Mouse (Mus musculus) midbrain, embryonic 12.5 days (tissue): ENCODE measurements around the gene Nxpe2. TPM values are rescaled to one million over a fixed set of nuclear protein-coding genes. Genes with fewer than 3 reads are reported as not detected.
"Not testable (repeated sequence)": the region's sequence is repeated elsewhere in the genome, so short reads cannot be mapped to it uniquely, and the experiment has no call there.

Experiments used
- ATAC-seq: fragments of 200-750 bp; cut with Nextera tagmentation; 2 replicates; pipeline ENCODE4 v1.8.0; 2017; ENCODE audit warnings: low read depth, moderate TSS enrichment, moderate library complexity; ENCODE audit not compliant: low FRiP score
- H3K27ac ChIP-seq: fragments of 300-500 bp; sonication (generic); replicated peaks from 2 replicates; pipeline ENCODE4 v1.5.1; 2016; ENCODE audit warnings: mild to moderate bottlenecking
- H3K27me3 ChIP-seq: fragments of 300-500 bp; sonication (generic); 2 replicates; pipeline ENCODE4 v1.6.1; 2016; ENCODE audit warnings: mild to moderate bottlenecking
- H3K36me3 ChIP-seq: fragments of 300-500 bp; sonication (generic); 2 replicates; pipeline ENCODE4 v1.6.1; 2016
- H3K4me1 ChIP-seq: fragments of 300-500 bp; sonication (generic); 2 replicates; pipeline ENCODE4 v1.6.1; 2016
- H3K4me2 ChIP-seq: fragments of 300-500 bp; sonication (generic); replicated peaks from 2 replicates; pipeline ENCODE4 v1.6.1; 2016; ENCODE audit warnings: mild to moderate bottlenecking, moderate library complexity
- H3K4me3 ChIP-seq: fragments of 300-500 bp; sonication (generic); 2 replicates; pipeline ENCODE4 v1.5.1; 2016; ENCODE audit warnings: mild to moderate bottlenecking
- H3K9ac ChIP-seq: fragments of 300-500 bp; sonication (generic); replicated peaks from 2 replicates; pipeline ENCODE4 v1.6.1; 2016; ENCODE audit warnings: mild to moderate bottlenecking, moderate library complexity
- H3K9me3 ChIP-seq: fragments of 300-500 bp; sonication (generic); 2 replicates; pipeline ENCODE4 v1.6.1; 2016; ENCODE audit warnings: mild to moderate bottlenecking
- WGBS: fragments of 180-500 bp; shearing (Covaris S2); methylation state at CpG from one replicate; pipeline ENCODE4 v1.1.7; 2016; 5-methylcytosine and 5-hydroxymethylcytosine counted together
- polyA plus RNA-seq: library from polyadenylated mRNA; unstranded; fragments of >200 nt; fragmentation: Nextera tagmentation; extraction: Ambion mirVana; gene quantifications from 2 replicates; pipeline ENCODE4 v1.2.1, GENCODE M21; 2016

The Nxpe2 gene
- polyA plus RNA-seq, 1 experiment from 2014 or later, result 0.54 TPM

GRCm38 (mm10) chr9:48345456-48345855 lies 7.8 kb downstream of the Nxpe2 start:
- WGBS, result 86% methylated on average over 9 of the region's 9 CpGs
- Histone ChIP-seq H3K9ac (no peak overlapping the region), H3K27ac (no peak overlapping the region)

GRCm38 (mm10) chr9:48340708-48341380 lies 12.4 kb downstream of the Nxpe2 start:
- Histone ChIP-seq H3K4me3 (no peak overlapping the region), H3K4me2 (no peak overlapping the region), H3K4me1 (0 out of 2 replicates have a peak, but pooled peaks cover 4% of the 10 kb centered on the region), H3K27ac (no peak overlapping the region), H3K9me3 (no peaks in the 10 kb centered on the region), H3K27me3 (no peaks in the 10 kb centered on the region), H3K9ac (no peak overlapping the region), H3K36me3 (no peaks in the 10 kb centered on the region)
- 86% methylated on average over 10 of the region's 10 CpGs for WGBS
- no peak for ATAC-seq

More at GRCm38 (mm10) chr9:48345456-48345855, 7.8 kb downstream of the Nxpe2 start:
- no peaks in the 10 kb centered on the region for H3K36me3 ChIP-seq
- H3K4me3 ChIP-seq, result no peak overlapping the region
- no peak overlapping the region for H3K4me2 ChIP-seq
- no peaks in the 10 kb centered on the region for H3K9me3 ChIP-seq
- ATAC-seq, result no peak
- no peaks in the 10 kb centered on the region for H3K27me3 ChIP-seq
- H3K4me1 ChIP-seq, result no peaks in the 10 kb centered on the region

GRCm38 (mm10) chr9:48339563-48339962 lies 13.7 kb downstream of the Nxpe2 start:
- WGBS, result 59% methylated on average over 5 of the region's 5 CpGs
- Histone ChIP-seq H3K36me3 (no peaks in the 10 kb centered on the region), H3K4me1 (0 out of 2 replicates have a peak, but pooled peaks cover 4% of the 10 kb centered on the region), H3K27me3 (no peaks in the 10 kb centered on the region), H3K27ac (no peak overlapping the region), H3K4me2 (no peak overlapping the region), H3K9ac (no peak overlapping the region), H3K9me3 (no peaks in the 10 kb centered on the region), H3K4me3 (no peak overlapping the region)
- ATAC-seq, result no peak

- no peak for ATAC-seq
- Histone ChIP-seq H3K4me2 (no peak overlapping the region), H3K4me3 (no peak overlapping the region), H3K36me3 (no peaks in the 10 kb centered on the region), H3K9me3 (no peaks in the 10 kb centered on the region), H3K27me3 (no peaks in the 10 kb centered on the region), H3K9ac (no peak overlapping the region), H3K4me1 (0 out of 2 replicates have a peak, but pooled peaks cover 4% of the 10 kb centered on the region), H3K27ac (no peak overlapping the region)
- 83% methylated on average over 4 of the region's 4 CpGs for WGBS
Observed at GRCm38 (mm10) chr9:48338783-48339455, 14.3 kb downstream of the Nxpe2 start.

- H3K27me3 ChIP-seq, result no peaks in the 10 kb centered on the region
- H3K36me3 ChIP-seq, result no peaks in the 10 kb centered on the region
- no peak overlapping the region for H3K4me3 ChIP-seq
- 94% methylated on average over 7 of the region's 7 CpGs for WGBS
- no peak overlapping the region for H3K27ac ChIP-seq
- no peak overlapping the region for H3K9ac ChIP-seq
- H3K4me1 ChIP-seq, result no peaks in the 10 kb centered on the region
- ATAC-seq, result no peak
- H3K9me3 ChIP-seq, result no peaks in the 10 kb centered on the region
- H3K4me2 ChIP-seq, result no peak overlapping the region
Observed at GRCm38 (mm10) chr9:48329597-48329996, 23.7 kb downstream of the Nxpe2 start.

GRCm38 (mm10) chr9:48326338-48326737 lies 26.9 kb downstream of the Nxpe2 start:
- ATAC-seq, result no peak
- Histone ChIP-seq H3K4me1 (no peaks in the 10 kb centered on the region; the same call in 1 of the 2 replicates), H3K27me3 (no peaks in the 10 kb centered on the region), H3K9me3 (no peaks in the 10 kb centered on the region), H3K36me3 (no peaks in the 10 kb centered on the region), H3K27ac (no peak overlapping the region), H3K9ac (no peak overlapping the region), H3K4me3 (no peak overlapping the region), H3K4me2 (no peak overlapping the region)
- 92% methylated on average over 9 of the region's 9 CpGs for WGBS

GRCm38 (mm10) chr9:48315825-48316224 lies 37.4 kb downstream of the Nxpe2 start:
- 92% methylated on average over 1 of the region's 1 CpGs for WGBS
- H3K4me2 ChIP-seq, result no peak overlapping the region
- no peaks in the 10 kb centered on the region for H3K9me3 ChIP-seq
- H3K4me1 ChIP-seq, result peaks cover 5% of the 10 kb centered on the region
- H3K27ac ChIP-seq, result no peak overlapping the region
- no peaks in the 10 kb centered on the region for H3K36me3 ChIP-seq
- no peaks in the 10 kb centered on the region for H3K27me3 ChIP-seq
- no peak overlapping the region for H3K9ac ChIP-seq
- no peak overlapping the region for H3K4me3 ChIP-seq
- ATAC-seq, result no peak

GRCm38 (mm10) chr9:48314194-48314593 lies 39.1 kb downstream of the Nxpe2 start:
- H3K4me1 ChIP-seq, result peaks cover 5% of the 10 kb centered on the region
- no peak overlapping the region for H3K4me2 ChIP-seq
- 14% methylated on average over 3 of the region's 3 CpGs for WGBS
- no peaks in the 10 kb centered on the region for H3K27me3 ChIP-seq
- H3K9me3 ChIP-seq, result no peaks in the 10 kb centered on the region
- no peak for ATAC-seq
- H3K36me3 ChIP-seq, result no peaks in the 10 kb centered on the region
- H3K4me3 ChIP-seq, result no peak overlapping the region
- H3K27ac ChIP-seq, result peak overlapping the region; percentile 35
- H3K9ac ChIP-seq, result no peak overlapping the region

GRCm38 (mm10) chr9:48311241-48311640 lies 42.0 kb downstream of the Nxpe2 start:
- Histone ChIP-seq H3K4me3 (no peak overlapping the region), H3K4me1 (peaks cover 5% of the 10 kb centered on the region), H3K4me2 (no peak overlapping the region), H3K27ac (no peak overlapping the region), H3K9me3 (no peaks in the 10 kb centered on the region), H3K9ac (no peak overlapping the region), H3K36me3 (no peaks in the 10 kb centered on the region), H3K27me3 (no peaks in the 10 kb centered on the region)
- WGBS, result 86% methylated on average over 5 of the region's 5 CpGs
- ATAC-seq, result no peak

GRCm38 (mm10) chr9:48303564-48303963 lies 49.7 kb downstream of the Nxpe2 start:
- H3K27me3 ChIP-seq, H3K36me3 ChIP-seq, H3K9ac ChIP-seq, H3K4me2 ChIP-seq, ATAC-seq, H3K4me1 ChIP-seq, H3K4me3 ChIP-seq, H3K27ac ChIP-seq, H3K9me3 ChIP-seq: not testable (repeated sequence)
- 13% methylated on average over 5 of the region's 5 CpGs for WGBS

- H3K4me3 ChIP-seq, result no peak overlapping the region
- H3K9ac ChIP-seq, result no peak overlapping the region
- no peak for ATAC-seq
- 0 out of 2 replicates have a peak, but pooled peaks cover 2% of the 10 kb centered on the region for H3K4me1 ChIP-seq
- no peaks in the 10 kb centered on the region for H3K36me3 ChIP-seq
- 91% methylated on average over 7 of the region's 7 CpGs for WGBS
- no peak overlapping the region for H3K4me2 ChIP-seq
- H3K27ac ChIP-seq, result no peak overlapping the region
- no peaks in the 10 kb centered on the region for H3K9me3 ChIP-seq
- no peaks in the 10 kb centered on the region for H3K27me3 ChIP-seq
Observed at GRCm38 (mm10) chr9:48298983-48299382, 54.3 kb downstream of the Nxpe2 start.

- WGBS, result 74% methylated on average over 2 of the region's 2 CpGs
- H3K9me3 ChIP-seq, result no peaks in the 10 kb centered on the region
- no peak for ATAC-seq
- H3K4me3 ChIP-seq, result no peak overlapping the region
- no peaks in the 10 kb centered on the region for H3K27me3 ChIP-seq
- H3K27ac ChIP-seq, result no peak overlapping the region
- H3K36me3 ChIP-seq, result no peaks in the 10 kb centered on the region
- no peak overlapping the region for H3K9ac ChIP-seq
- no peaks in the 10 kb centered on the region for H3K4me1 ChIP-seq
- H3K4me2 ChIP-seq, result no peak overlapping the region
Observed at GRCm38 (mm10) chr9:48294754-48295153, 58.5 kb downstream of the Nxpe2 start.
